Mouse (Mus musculus) liver, embryonic 14.5 days (tissue): ENCODE data around the gene Ghitm. TPM values are rescaled to one million over a fixed set of nuclear protein-coding genes. Genes with fewer than 3 reads are reported as not detected.

Experiments
- ATAC-seq: fragments of 200-750 bp; cut with Nextera tagmentation; 2 replicates; pipeline ENCODE4 v1.8.0; 2017; ENCODE audit warnings: moderate number of reproducible peaks, mild to moderate bottlenecking, moderate library complexity; ENCODE audit not compliant: insufficient read depth
- DNase-seq, 3 experiments: peaks; one replicate each; pipeline ENCODE4 v3.0.0-alpha.2; 2012 to 2013; ENCODE audit warnings: low read depth in 3 of 3, low spot score in 3 of 3
- H3K27ac ChIP-seq: fragments of 300-500 bp; sonication (generic); 2 replicates; pipeline ENCODE4 v1.5.1; 2014; ENCODE audit warnings: moderate library complexity, mild to moderate bottlenecking, control low read depth, inconsistent platforms
- H3K27me3 ChIP-seq: fragments of 300-500 bp; sonication (generic); 2 replicates; pipeline ENCODE4 v1.6.1; 2014; ENCODE audit warnings: mild to moderate bottlenecking, low read length, moderate library complexity; ENCODE audit not compliant: control insufficient read depth, insufficient read depth
- H3K36me3 ChIP-seq: fragments of 300-500 bp; sonication (generic); replicated peaks from 2 replicates; pipeline ENCODE4 v1.6.1; 2014; ENCODE audit warnings: low read depth; ENCODE audit not compliant: control insufficient read depth, insufficient read depth
- H3K4me1 ChIP-seq, 2 experiments: fragments of 200-500 bp in 1 of 2; fragments of 300-500 bp in 1 of 2; sonication (generic) in 1 of 2; replicated peaks; 2 replicates each; pipeline ENCODE4 v1.6.1; 2012 to 2014; ENCODE audit warnings: antibody characterized with exemption in 1 of 2, inconsistent platforms in 1 of 2, low read length in 1 of 2; ENCODE audit not compliant: control insufficient read depth in 2 of 2, insufficient read depth in 2 of 2
- H3K4me2 ChIP-seq: fragments of 300-500 bp; sonication (generic); 2 replicates; pipeline ENCODE4 v1.6.1; 2014; ENCODE audit warnings: low read depth, mild to moderate bottlenecking, control low read depth, moderate library complexity
- H3K4me3 ChIP-seq, 2 experiments: fragments of 200-500 bp in 1 of 2; fragments of 300-500 bp in 1 of 2; sonication (generic) in 1 of 2; 2 replicates each; pipeline ENCODE4 v1.5.1; 2012 to 2014; ENCODE audit warnings: low read depth in 2 of 2, low read length in 2 of 2, mild to moderate bottlenecking in 2 of 2, control low read depth in 1 of 2, inconsistent platforms in 1 of 2, moderate library complexity in 1 of 2; ENCODE audit not compliant: insufficient read depth in 1 of 2
- H3K9ac ChIP-seq: fragments of 300-500 bp; sonication (generic); replicated peaks from 2 replicates; pipeline ENCODE4 v1.6.1; 2014; ENCODE audit warnings: mild to moderate bottlenecking, control low read depth, moderate library complexity
- H3K9me3 ChIP-seq: fragments of 300-500 bp; sonication (generic); 2 replicates; pipeline ENCODE4 v1.6.1; 2016; ENCODE audit warnings: low read length, mixed read lengths; ENCODE audit not compliant: control insufficient read depth
- CTCF ChIP-seq: IDR thresholded peaks from 2 replicates; pipeline ENCODE4 v1.5.1; 2016; ENCODE audit warnings: antibody characterized with exemption, low read depth, control low read depth
- EP300 ChIP-seq: IDR thresholded peaks from 2 replicates; pipeline ENCODE4 v1.6.1; 2016; ENCODE audit warnings: antibody characterized with exemption, low read depth
- WGBS: fragments of 180-500 bp; shearing (Covaris S2); extraction: QIAGEN DNeasy Blood & Tissue Kit; methylation state at CpG from one replicate; pipeline ENCODE4 v1.1.7; 2014; ENCODE audit not compliant: insufficient replicate concordance; 5-methylcytosine and 5-hydroxymethylcytosine counted together
- polyA plus RNA-seq, 2 experiments: library from polyadenylated mRNA; depleted of rRNA in 1 of 2; stranded (reverse) in 1 of 2; unstranded in 1 of 2; fragments of >200 nt; fragmentation: Nextera tagmentation in 1 of 2; extraction: Ambion mirVana in 1 of 2; gene quantifications; 2 replicates each; pipeline versions ENCODE4 v1.2.1 to v1.2.3; 2012 to 2014

Gene Ghitm
- polyA plus RNA-seq, 2 experiments: 88.4 to 231 TPM

- no peaks in the 10 kb centered on the region for H3K9me3 ChIP-seq
- WGBS: 77% methylated on average over 7 of the region's 7 CpGs
- no peak overlapping the region for H3K4me3 ChIP-seq
- no peaks in the 10 kb centered on the region for H3K27me3 ChIP-seq
- no peak overlapping the region for H3K27ac ChIP-seq
- no peak for DNase-seq
- no peak for ATAC-seq
- no peak overlapping the region for H3K4me2 ChIP-seq
- no peaks in the 10 kb centered on the region for H3K4me1 ChIP-seq
- no peak for TF ChIP-seq EP300
- no peak for TF ChIP-seq CTCF
- H3K9ac ChIP-seq: no peak overlapping the region
- H3K36me3 ChIP-seq: no peaks in the 10 kb centered on the region
Observed at GRCm38 (mm10) chr14:37112931-37113330, 22.1 kb downstream of the Ghitm start.

GRCm38 (mm10) chr14:37111371-37111770 lies 23.7 kb downstream of the Ghitm start:
- H3K4me1 ChIP-seq: no peaks in the 10 kb centered on the region
- H3K36me3 ChIP-seq: no peaks in the 10 kb centered on the region
- no peaks in the 10 kb centered on the region for H3K27me3 ChIP-seq
- H3K9ac ChIP-seq: no peak overlapping the region
- no peak for DNase-seq
- H3K9me3 ChIP-seq: no peaks in the 10 kb centered on the region
- H3K27ac ChIP-seq: no peak overlapping the region
- H3K4me2 ChIP-seq: no peak overlapping the region
- ATAC-seq: no peak
- TF ChIP-seq CTCF (no peak), EP300 (no peak)
- H3K4me3 ChIP-seq: no peak overlapping the region

- Histone ChIP-seq H3K4me2 (no peak overlapping the region), H3K27ac (no peak overlapping the region), H3K4me3 (no peak overlapping the region), H3K36me3 (no peaks in the 10 kb centered on the region), H3K4me1 (no peaks in the 10 kb centered on the region), H3K9me3 (no peaks in the 10 kb centered on the region), H3K9ac (no peak overlapping the region), H3K27me3 (no peaks in the 10 kb centered on the region)
- 56% methylated on average over 2 of the region's 2 CpGs for WGBS
- ATAC-seq: no peak
- no peak for DNase-seq
- TF ChIP-seq CTCF (no peak), EP300 (no peak)
Observed at GRCm38 (mm10) chr14:37110456-37110855, 24.6 kb downstream of the Ghitm start.

- TF ChIP-seq EP300: no peak
- no peak for TF ChIP-seq CTCF
Observed at GRCm38 (mm10) chr14:37109975-37110374, 25.1 kb downstream of the Ghitm start.

GRCm38 (mm10) chr14:37109460-37109859 lies 25.6 kb downstream of the Ghitm start:
- DNase-seq (no peak), ATAC-seq (no peak)
- TF ChIP-seq CTCF (no peak), EP300 (no peak)
- WGBS: 33% methylated on average over 8 of the region's 8 CpGs
- no peak overlapping the region for H3K27ac ChIP-seq
- no peaks in the 10 kb centered on the region for H3K9me3 ChIP-seq
- no peak overlapping the region for H3K4me3 ChIP-seq
- no peak overlapping the region for H3K4me2 ChIP-seq
- no peaks in the 10 kb centered on the region for H3K27me3 ChIP-seq
- H3K36me3 ChIP-seq: no peaks in the 10 kb centered on the region
- no peaks in the 10 kb centered on the region for H3K4me1 ChIP-seq
- H3K9ac ChIP-seq: no peak overlapping the region

More at GRCm38 (mm10) chr14:37109975-37110374, 25.1 kb downstream of the Ghitm start:
- ATAC-seq (no peak), DNase-seq (no peak)
- H3K27me3 ChIP-seq: no peaks in the 10 kb centered on the region
- H3K9ac ChIP-seq: no peak overlapping the region
- no peak overlapping the region for H3K4me2 ChIP-seq
- H3K9me3 ChIP-seq: no peaks in the 10 kb centered on the region
- no peaks in the 10 kb centered on the region for H3K4me1 ChIP-seq
- H3K4me3 ChIP-seq: no peak overlapping the region
- 39% methylated on average over 9 of the region's 9 CpGs for WGBS
- no peaks in the 10 kb centered on the region for H3K36me3 ChIP-seq
- no peak overlapping the region for H3K27ac ChIP-seq

- Histone ChIP-seq H3K4me1 (no peaks in the 10 kb centered on the region), H3K36me3 (no peaks in the 10 kb centered on the region), H3K9ac (no peak overlapping the region), H3K4me3 (no peak overlapping the region), H3K4me2 (no peak overlapping the region), H3K9me3 (no peaks in the 10 kb centered on the region), H3K27ac (no peak overlapping the region), H3K27me3 (no peaks in the 10 kb centered on the region)
- TF ChIP-seq EP300 (no peak), CTCF (no peak)
- no peak for DNase-seq
- 22% methylated on average over 7 of the region's 7 CpGs for WGBS
- ATAC-seq: no peak
Observed at GRCm38 (mm10) chr14:37105846-37106245, 29.2 kb downstream of the Ghitm start.
